Mouse (Mus musculus) ES-E14 (cell line): ENCODE results near the gene Lrp6.

Experiments
- CHD2 ChIP-seq: IDR thresholded peaks from 2 replicates; pipeline ENCODE4 v1.6.1; 2014; ENCODE audit warnings: mild to moderate bottlenecking, low read depth, low read length, inconsistent platforms
- HCFC1 ChIP-seq: IDR thresholded peaks from 2 replicates; pipeline ENCODE4 v1.6.1; 2012; ENCODE audit warnings: low read length, inconsistent platforms, borderline replicate concordance; ENCODE audit not compliant: insufficient read depth
- MAFK ChIP-seq: IDR thresholded peaks from 2 replicates; pipeline ENCODE4 v1.6.1; 2014; ENCODE audit warnings: mild to moderate bottlenecking, low read depth, low read length, inconsistent platforms; ENCODE audit not compliant: insufficient read depth
- ZC3H11A ChIP-seq: IDR thresholded peaks from 2 replicates; pipeline ENCODE4 v1.6.1; 2012; ENCODE audit warnings: low read depth, mild to moderate bottlenecking, inconsistent platforms, low read length, borderline replicate concordance
- ZNF384 ChIP-seq: IDR thresholded peaks from 2 replicates; pipeline ENCODE4 v1.6.1; 2012; ENCODE audit warnings: low read depth, low read length, inconsistent platforms

- TF ChIP-seq MAFK (no peak), HCFC1 (no peak), ZC3H11A (no peak), ZNF384 (no peak), CHD2 (no peak)
Measured at GRCm38 (mm10) chr6:134443925-134444324, 122.8 kb downstream of the Lrp6 start.
